Mouse (Mus musculus) MEL (cell line): ENCODE measurements around the gene Ppp4r2.

Source experiments
- CTCF ChIP-seq, 3 experiments: IDR thresholded peaks in 2 of 3; conservative IDR thresholded peaks in 1 of 3; 2 replicates each; pipeline ENCODE4 v1.5.1; 2011 to 2012; ENCODE audit warnings: low read length in 3 of 3, low read depth in 2 of 3, mild to moderate bottlenecking in 2 of 3, improper control_type of control experiment in 1 of 3, inconsistent platforms in 1 of 3, mixed read lengths in 1 of 3, moderate library complexity in 1 of 3; ENCODE audit not compliant: control insufficient read depth in 1 of 3, insufficient read depth in 1 of 3, poor library complexity in 1 of 3, severe bottlenecking in 1 of 3
- EP300 ChIP-seq, 2 experiments: IDR thresholded peaks; 2 replicates each; pipeline ENCODE4 v1.6.1; 2011; ENCODE audit warnings: improper control_type of control experiment in 2 of 2, low read length in 2 of 2, low read depth in 1 of 2, mild to moderate bottlenecking in 1 of 2
- GABPA ChIP-seq: IDR thresholded peaks from 2 replicates; pipeline ENCODE4 v1.6.1; 2012; ENCODE audit warnings: low read depth, mild to moderate bottlenecking, inconsistent platforms, low read length, improper control_type of control experiment, moderate library complexity
- MAFK ChIP-seq: IDR thresholded peaks from 2 replicates; pipeline ENCODE4 v1.6.1; 2011; ENCODE audit warnings: low read depth, mild to moderate bottlenecking, low read length, improper control_type of control experiment, borderline replicate concordance
- MAX ChIP-seq: IDR thresholded peaks from 2 replicates; pipeline ENCODE4 v1.6.1; 2011; ENCODE audit warnings: low read length, improper control_type of control experiment
- MAZ ChIP-seq: IDR thresholded peaks from 2 replicates; pipeline ENCODE4 v1.6.1; 2012; ENCODE audit warnings: low read depth, mild to moderate bottlenecking, inconsistent platforms, low read length, improper control_type of control experiment
- MXI1 ChIP-seq: IDR thresholded peaks from 2 replicates; pipeline ENCODE4 v1.6.1; 2011; ENCODE audit warnings: mild to moderate bottlenecking, low read depth, low read length, improper control_type of control experiment
- POLR2A ChIP-seq, 2 experiments: IDR thresholded peaks; 2 replicates each; pipeline ENCODE4 v1.6.1; 2011 to 2012; ENCODE audit warnings: low read length in 2 of 2, mild to moderate bottlenecking in 2 of 2, control low read depth in 1 of 2, improper control_type of control experiment in 1 of 2, low read depth in 1 of 2, moderate library complexity in 1 of 2; ENCODE audit not compliant: control insufficient read depth in 1 of 2, insufficient read depth in 1 of 2, poor library complexity in 1 of 2
- POLR2AphosphoS5 ChIP-seq: IDR thresholded peaks from 2 replicates; pipeline ENCODE4 v1.6.1; 2012; ENCODE audit warnings: low read depth, borderline replicate concordance, mild to moderate bottlenecking, inconsistent platforms, low read length, moderate library complexity, mixed read lengths
- USF1 ChIP-seq: IDR thresholded peaks from 2 replicates; pipeline ENCODE4 v1.6.1; 2014; ENCODE audit warnings: low read depth, mild to moderate bottlenecking, inconsistent platforms, low read length, improper control_type of control experiment, moderate library complexity
- USF2 ChIP-seq, 2 experiments: IDR thresholded peaks; 2 replicates each; pipeline ENCODE4 v1.6.1; 2011 to 2012; ENCODE audit warnings: improper control_type of control experiment in 2 of 2, low read length in 2 of 2, borderline replicate concordance in 1 of 2, inconsistent platforms in 1 of 2, low read depth in 1 of 2, mild to moderate bottlenecking in 1 of 2; ENCODE audit not compliant: insufficient read depth in 1 of 2

GRCm38 (mm10) chr6:100896883-100897282 lies 63.5 kb downstream of the Ppp4r2 start:
- TF ChIP-seq USF1 (no peak), EP300 (IDR thresholded peaks at IDR 0.05; ENCODE audit: low read depth in 1 of 2, low read length in 2 of 2) (no peak), USF2 (IDR thresholded peaks at IDR 0.05; ENCODE audit: borderline replicate concordance in 1 of 2, insufficient read depth in 1 of 2, low read depth in 1 of 2, low read length in 2 of 2) (no peak), MAZ (no peak), GABPA (no peak), CTCF (IDR thresholded peaks at IDR 0.05 in 2 of 3, conservative IDR thresholded peaks at IDR 0.05 in 1 of 3; ENCODE audit: control insufficient read depth in 1 of 3, insufficient read depth in 1 of 3, low read depth in 2 of 3, low read length in 3 of 3, poor library complexity in 1 of 3, severe bottlenecking in 1 of 3) (no peak), MXI1 (no peak), MAFK (no peak), MAX (no peak), POLR2A (IDR thresholded peaks at IDR 0.05; ENCODE audit: control insufficient read depth in 1 of 2, insufficient read depth in 1 of 2, low read depth in 1 of 2, low read length in 2 of 2, poor library complexity in 1 of 2) (no peak), POLR2AphosphoS5 (no peak)
